Mouse (Mus musculus): ENCODE measurements around the gene Cblc. TPM values are rescaled to one million over a fixed set of nuclear protein-coding genes. Genes with fewer than 3 reads are reported as not detected.

Gene Cblc
- polyA plus RNA-seq, 1 experiment from 2014 or later = not detected

GRCm38 (mm10) chr7:19746426-19747201 is 50.0 kb downstream of the Cblc start:
- Histone ChIP-seq H3K27ac (ENCODE audit: low read depth, low read length) (no peak overlapping the region), H3K4me1 (ENCODE audit: control insufficient read depth, insufficient read depth, low read length) (peaks cover 20% of the 10 kb centered on the region), H3K9ac (ENCODE audit: low read length) (peak overlapping the region; percentile 90), H3K27me3 (replicated peaks; ENCODE audit: control insufficient read depth, insufficient read depth, low read length) (no peaks in the 10 kb centered on the region), H3K4me3 (ENCODE audit: low read depth, low read length) (no peak overlapping the region), H3K36me3 (ENCODE audit: control insufficient read depth, insufficient read depth, low read length) (peaks cover 10% of the 10 kb centered on the region; the same call in 1 of the 2 replicates), H3K9me3 (replicated peaks; ENCODE audit: control insufficient read depth, low read length) (no peaks in the 10 kb centered on the region), H3K4me2 (ENCODE audit: low read length) (peak overlapping the region; percentile 89; the same call in 1 of the 2 replicates)
- DNase-seq (ENCODE audit: low spot score) (peak; percentile 40), ATAC-seq (no peak)
- 38% methylated on average over 6 of the region's 6 CpGs for WGBS

GRCm38 (mm10) chr7:19745971-19746370 is 50.6 kb downstream of the Cblc start:
- DNase-seq (ENCODE audit: low spot score) (no peak), ATAC-seq (no peak)
- Histone ChIP-seq H3K36me3 (ENCODE audit: control insufficient read depth, insufficient read depth, low read length) (peaks cover 10% of the 10 kb centered on the region; the same call in 1 of the 2 replicates), H3K27me3 (replicated peaks; ENCODE audit: control insufficient read depth, insufficient read depth, low read length) (no peaks in the 10 kb centered on the region), H3K9ac (ENCODE audit: low read length) (no peak overlapping the region), H3K27ac (ENCODE audit: low read depth, low read length) (no peak overlapping the region), H3K4me2 (ENCODE audit: low read length) (no peak overlapping the region), H3K9me3 (replicated peaks; ENCODE audit: control insufficient read depth, low read length) (no peaks in the 10 kb centered on the region), H3K4me1 (ENCODE audit: control insufficient read depth, insufficient read depth, low read length) (peaks cover 20% of the 10 kb centered on the region), H3K4me3 (ENCODE audit: low read depth, low read length) (no peak overlapping the region)
- WGBS = 84% methylated on average over 9 of the region's 10 CpGs

- DNase-seq (ENCODE audit: low spot score) (no peak), ATAC-seq (no peak)
- Histone ChIP-seq H3K4me3 (ENCODE audit: low read depth, low read length) (no peak overlapping the region), H3K27me3 (replicated peaks; ENCODE audit: control insufficient read depth, insufficient read depth, low read length) (no peaks in the 10 kb centered on the region), H3K27ac (ENCODE audit: low read depth, low read length) (no peak overlapping the region), H3K4me1 (ENCODE audit: control insufficient read depth, insufficient read depth, low read length) (peaks cover 20% of the 10 kb centered on the region), H3K9ac (ENCODE audit: low read length) (no peak overlapping the region), H3K9me3 (replicated peaks; ENCODE audit: control insufficient read depth, low read length) (no peaks in the 10 kb centered on the region), H3K4me2 (ENCODE audit: low read length) (no peak overlapping the region), H3K36me3 (ENCODE audit: control insufficient read depth, insufficient read depth, low read length) (peaks cover 10% of the 10 kb centered on the region; the same call in 1 of the 2 replicates)
- WGBS = 79% methylated on average over 14 of the region's 14 CpGs
Observed at GRCm38 (mm10) chr7:19744590-19745385, 51.8 kb downstream of the Cblc start.

GRCm38 (mm10) chr7:19743791-19744190 is 52.8 kb downstream of the Cblc start:
- Histone ChIP-seq H3K4me3 (ENCODE audit: low read depth, low read length) (no peak overlapping the region), H3K9me3 (replicated peaks; ENCODE audit: control insufficient read depth, low read length) (no peaks in the 10 kb centered on the region), H3K27me3 (replicated peaks; ENCODE audit: control insufficient read depth, insufficient read depth, low read length) (no peaks in the 10 kb centered on the region), H3K4me2 (ENCODE audit: low read length) (no peak overlapping the region), H3K27ac (ENCODE audit: low read depth, low read length) (no peak overlapping the region), H3K36me3 (ENCODE audit: control insufficient read depth, insufficient read depth, low read length) (peaks cover 10% of the 10 kb centered on the region; the same call in 1 of the 2 replicates), H3K4me1 (ENCODE audit: control insufficient read depth, insufficient read depth, low read length) (peaks cover 20% of the 10 kb centered on the region), H3K9ac (ENCODE audit: low read length) (no peak overlapping the region)
- 90% methylated on average over 6 of the region's 6 CpGs for WGBS
- ATAC-seq (no peak), DNase-seq (ENCODE audit: low spot score) (no peak)

- Histone ChIP-seq H3K9me3 (replicated peaks; ENCODE audit: control insufficient read depth, low read length) (no peaks in the 10 kb centered on the region), H3K36me3 (ENCODE audit: control insufficient read depth, insufficient read depth, low read length) (peaks cover 19% of the 10 kb centered on the region), H3K27ac (ENCODE audit: low read depth, low read length) (no peak overlapping the region), H3K4me1 (ENCODE audit: control insufficient read depth, insufficient read depth, low read length) (peaks cover 10% of the 10 kb centered on the region), H3K4me2 (ENCODE audit: low read length) (no peak overlapping the region), H3K4me3 (ENCODE audit: low read depth, low read length) (no peak overlapping the region), H3K9ac (ENCODE audit: low read length) (no peak overlapping the region), H3K27me3 (replicated peaks; ENCODE audit: control insufficient read depth, insufficient read depth, low read length) (no peaks in the 10 kb centered on the region)
- DNase-seq (ENCODE audit: low spot score) (no peak), ATAC-seq (no peak)
- WGBS = 72% methylated on average over 5 of the region's 5 CpGs
Observed at GRCm38 (mm10) chr7:19742468-19742867, 54.1 kb downstream of the Cblc start.

GRCm38 (mm10) chr7:19741329-19742031 is 55.1 kb downstream of the Cblc start:
- Histone ChIP-seq H3K4me2 (ENCODE audit: low read length) (no peak overlapping the region), H3K27me3 (replicated peaks; ENCODE audit: control insufficient read depth, insufficient read depth, low read length) (no peaks in the 10 kb centered on the region), H3K9ac (ENCODE audit: low read length) (no peak overlapping the region), H3K27ac (ENCODE audit: low read depth, low read length) (no peak overlapping the region), H3K4me1 (ENCODE audit: control insufficient read depth, insufficient read depth, low read length) (peaks cover under 1% of the 10 kb centered on the region; the same call in 1 of the 2 replicates), H3K9me3 (replicated peaks; ENCODE audit: control insufficient read depth, low read length) (no peaks in the 10 kb centered on the region), H3K4me3 (ENCODE audit: low read depth, low read length) (no peak overlapping the region), H3K36me3 (ENCODE audit: control insufficient read depth, insufficient read depth, low read length) (peaks cover 28% of the 10 kb centered on the region)
- 23% methylated on average over 8 of the region's 8 CpGs for WGBS
- DNase-seq (ENCODE audit: low spot score) = no peak
- ATAC-seq = no peak

- Histone ChIP-seq H3K4me2 (ENCODE audit: low read length) (no peak overlapping the region), H3K36me3 (ENCODE audit: control insufficient read depth, insufficient read depth, low read length) (peaks cover 32% of the 10 kb centered on the region), H3K4me3 (ENCODE audit: low read depth, low read length) (no peak overlapping the region), H3K4me1 (ENCODE audit: control insufficient read depth, insufficient read depth, low read length) (no peaks in the 10 kb centered on the region), H3K27ac (ENCODE audit: low read depth, low read length) (no peak overlapping the region), H3K9me3 (replicated peaks; ENCODE audit: control insufficient read depth, low read length) (no peaks in the 10 kb centered on the region), H3K9ac (ENCODE audit: low read length) (no peak overlapping the region), H3K27me3 (replicated peaks; ENCODE audit: control insufficient read depth, insufficient read depth, low read length) (no peaks in the 10 kb centered on the region)
- WGBS = 93% methylated on average over 11 of the region's 11 CpGs
- DNase-seq (ENCODE audit: low spot score) (no peak), ATAC-seq (no peak)
Observed at GRCm38 (mm10) chr7:19740269-19740668, 56.3 kb downstream of the Cblc start.

- H3K4me2 ChIP-seq (ENCODE audit: low read length) = no peak overlapping the region
- ATAC-seq (no peak), DNase-seq (ENCODE audit: low spot score) (no peak)
- no peaks in the 10 kb centered on the region for H3K4me1 ChIP-seq (ENCODE audit: control insufficient read depth, insufficient read depth, low read length)
- no peak overlapping the region for H3K9ac ChIP-seq (ENCODE audit: low read length)
- WGBS = 87% methylated on average over 3 of the region's 3 CpGs
- H3K27me3 ChIP-seq (replicated peaks; ENCODE audit: control insufficient read depth, insufficient read depth, low read length) = no peaks in the 10 kb centered on the region
- H3K27ac ChIP-seq (ENCODE audit: low read depth, low read length) = no peak overlapping the region
- H3K36me3 ChIP-seq (ENCODE audit: control insufficient read depth, insufficient read depth, low read length) = peaks cover 42% of the 10 kb centered on the region
- no peaks in the 10 kb centered on the region for H3K9me3 ChIP-seq (replicated peaks; ENCODE audit: control insufficient read depth, low read length)
- no peak overlapping the region for H3K4me3 ChIP-seq (ENCODE audit: low read depth, low read length)
Observed at GRCm38 (mm10) chr7:19738771-19739170, 57.8 kb downstream of the Cblc start.

Data from forebrain, embryonic 14.5 days (tissue).